Mouse (Mus musculus) midbrain, embryonic 15.5 days (tissue): ENCODE data around the gene Clptm1. TPM values are rescaled to one million over a fixed set of nuclear protein-coding genes. Genes with fewer than 3 reads are reported as not detected.
A peak's percentile ranks its signal among the peaks of the same experiment; 100 is the strongest.
"Not testable (repeated sequence)": the region's sequence is repeated elsewhere in the genome, so short reads cannot be mapped to it uniquely, and the experiment has no call there.

Experiments
- ATAC-seq: fragments of 200-750 bp; cut with Nextera tagmentation; replicated peaks from 2 replicates; pipeline ENCODE4 v1.8.0; 2017; ENCODE audit warnings: moderate TSS enrichment
- H3K27ac ChIP-seq: fragments of 300-500 bp; sonication (generic); 2 replicates; pipeline ENCODE4 v1.5.1; 2015; ENCODE audit warnings: mild to moderate bottlenecking, inconsistent platforms
- H3K27me3 ChIP-seq: fragments of 300-500 bp; sonication (generic); replicated peaks from 2 replicates; pipeline ENCODE4 v1.6.1; 2015; ENCODE audit warnings: inconsistent platforms
- H3K36me3 ChIP-seq: fragments of 300-500 bp; sonication (generic); replicated peaks from 2 replicates; pipeline ENCODE4 v1.6.1; 2015; ENCODE audit warnings: inconsistent platforms
- H3K4me1 ChIP-seq: fragments of 300-500 bp; sonication (generic); 2 replicates; pipeline ENCODE4 v1.6.1; 2015; ENCODE audit warnings: inconsistent platforms
- H3K4me2 ChIP-seq: fragments of 300-500 bp; sonication (generic); 2 replicates; pipeline ENCODE4 v1.6.1; 2015; ENCODE audit warnings: inconsistent platforms, mild to moderate bottlenecking, moderate library complexity
- H3K4me3 ChIP-seq: fragments of 300-500 bp; sonication (generic); 2 replicates; pipeline ENCODE4 v1.5.1; 2015; ENCODE audit warnings: mild to moderate bottlenecking, inconsistent platforms
- H3K9ac ChIP-seq: fragments of 300-500 bp; sonication (generic); 2 replicates; pipeline ENCODE4 v1.6.1; 2015; ENCODE audit warnings: mild to moderate bottlenecking, inconsistent platforms
- H3K9me3 ChIP-seq: fragments of 300-500 bp; sonication (generic); 2 replicates; pipeline ENCODE4 v1.6.1; 2016; ENCODE audit warnings: inconsistent platforms
- WGBS: fragments of 180-500 bp; shearing (Covaris S2); methylation state at CpG from one replicate; pipeline ENCODE4 v1.1.7; 2015; ENCODE audit warnings: mixed read lengths; 5-methylcytosine and 5-hydroxymethylcytosine counted together
- polyA plus RNA-seq: library from polyadenylated mRNA; unstranded; fragments of >200 nt; fragmentation: Nextera tagmentation; extraction: Ambion mirVana; gene quantifications from 2 replicates; pipeline ENCODE4 v1.2.1, GENCODE M21; 2015

Clptm1 gene
- polyA plus RNA-seq, 1 experiment from 2014 or later: 129 TPM

- ATAC-seq: peak; percentile 88
- 0 out of 2 replicates have a peak, but pooled peaks cover 9% of the 10 kb centered on the region for H3K4me1 ChIP-seq
- 3% methylated on average over 35 of the region's 35 CpGs for WGBS
- no peaks in the 10 kb centered on the region for H3K9me3 ChIP-seq
- peak overlapping the region; percentile 38 for H3K9ac ChIP-seq
- H3K27ac ChIP-seq: peak overlapping the region; percentile 60
- no peaks in the 10 kb centered on the region for H3K36me3 ChIP-seq
- 0 out of 2 replicates have a peak, but pooled peaks cover 2% of the 10 kb centered on the region for H3K27me3 ChIP-seq
- peak overlapping the region; percentile 51 for H3K4me2 ChIP-seq
- peak overlapping the region; percentile 32 for H3K4me3 ChIP-seq
These were observed 45.6 kb downstream of the Clptm1 start for GRCm38 (mm10) chr7:19619004-19619801.

GRCm38 (mm10) chr7:19615036-19615577 lies 49.7 kb downstream of the Clptm1 start:
- 89% methylated on average over 12 of the region's 12 CpGs for WGBS
- H3K9me3 ChIP-seq: no peaks in the 10 kb centered on the region
- H3K27me3 ChIP-seq: 0 out of 2 replicates have a peak, but pooled peaks cover 2% of the 10 kb centered on the region
- no peak for ATAC-seq
- H3K4me1 ChIP-seq: 0 out of 2 replicates have a peak, but pooled peaks cover 9% of the 10 kb centered on the region
- no peaks in the 10 kb centered on the region for H3K36me3 ChIP-seq
- H3K27ac ChIP-seq: no peak overlapping the region
- no peak overlapping the region for H3K4me3 ChIP-seq
- no peak overlapping the region for H3K9ac ChIP-seq
- no peak overlapping the region for H3K4me2 ChIP-seq

GRCm38 (mm10) chr7:19610969-19611368 lies 53.9 kb downstream of the Clptm1 start:
- Histone ChIP-seq H3K27me3 (no peaks in the 10 kb centered on the region), H3K4me3 (no peak overlapping the region), H3K9me3 (no peaks in the 10 kb centered on the region), H3K36me3 (no peaks in the 10 kb centered on the region), H3K4me1 (no peaks in the 10 kb centered on the region), H3K27ac (no peak overlapping the region), H3K4me2 (no peak overlapping the region), H3K9ac (no peak overlapping the region)
- WGBS: 79% methylated on average over 5 of the region's 5 CpGs
- no peak for ATAC-seq

GRCm38 (mm10) chr7:19609641-19610332 lies 55.0 kb downstream of the Clptm1 start:
- no peak for ATAC-seq
- no peaks in the 10 kb centered on the region for H3K9me3 ChIP-seq
- H3K36me3 ChIP-seq: no peaks in the 10 kb centered on the region
- H3K9ac ChIP-seq: no peak overlapping the region
- no peaks in the 10 kb centered on the region for H3K4me1 ChIP-seq
- WGBS: 92% methylated on average over 12 of the region's 12 CpGs
- H3K27ac ChIP-seq: no peak overlapping the region
- H3K27me3 ChIP-seq: no peaks in the 10 kb centered on the region
- H3K4me2 ChIP-seq: no peak overlapping the region
- H3K4me3 ChIP-seq: no peak overlapping the region

GRCm38 (mm10) chr7:19607291-19607690 lies 57.5 kb downstream of the Clptm1 start:
- no peak overlapping the region for H3K9ac ChIP-seq
- WGBS: 80% methylated on average over 5 of the region's 5 CpGs

GRCm38 (mm10) chr7:19604606-19605214 lies 60.1 kb downstream of the Clptm1 start:
- Histone ChIP-seq H3K27ac (peak overlapping the region; percentile 79; the same call in 1 of the 2 replicates), H3K9ac (peak overlapping the region; percentile 99), H3K4me2 (peak overlapping the region; percentile 93), H3K4me1 (peaks cover 34% of the 10 kb centered on the region), H3K4me3 (peak overlapping the region; percentile 100)
- not testable (repeated sequence) for H3K36me3 ChIP-seq, H3K27me3 ChIP-seq, H3K9me3 ChIP-seq, ATAC-seq
- 60% methylated on average over 10 of the region's 10 CpGs for WGBS

More at GRCm38 (mm10) chr7:19607291-19607690, 57.5 kb downstream of the Clptm1 start:
- H3K9me3 ChIP-seq: no peaks in the 10 kb centered on the region
- no peak overlapping the region for H3K27ac ChIP-seq
- ATAC-seq: no peak
- H3K27me3 ChIP-seq: no peaks in the 10 kb centered on the region
- no peaks in the 10 kb centered on the region for H3K36me3 ChIP-seq
- peaks cover 15% of the 10 kb centered on the region for H3K4me1 ChIP-seq
- H3K4me2 ChIP-seq: no peak overlapping the region
- H3K4me3 ChIP-seq: no peak overlapping the region

GRCm38 (mm10) chr7:19603849-19604605 lies 60.8 kb downstream of the Clptm1 start, which contains the start of gene Clasrp:
Gene Clasrp (minus strand): TSS chr7:19604486.
- Histone ChIP-seq H3K36me3 (0 out of 2 replicates have a peak, but pooled peaks cover 4% of the 10 kb centered on the region), H3K4me2 (peak within 1 kb of the TSS; percentile 93), H3K27me3 (no peaks in the 10 kb centered on the region), H3K9ac (peak within 1 kb of the TSS; percentile 99), H3K9me3 (no peaks in the 10 kb centered on the region), H3K4me1 (peaks cover 35% of the 10 kb centered on the region), H3K4me3 (peak within 1 kb of the TSS; percentile 100), H3K27ac (peak within 1 kb of the TSS; percentile 79)
- peak; percentile 92 for ATAC-seq
- 2% methylated on average over 56 of the region's 57 CpGs for WGBS

- Histone ChIP-seq H3K4me3 (peak overlapping the region; percentile 100), H3K9me3 (no peaks in the 10 kb centered on the region), H3K4me2 (peak overlapping the region; percentile 93), H3K36me3 (peaks cover 7% of the 10 kb centered on the region; the same call in 1 of the 2 replicates), H3K9ac (no peak overlapping the region), H3K27me3 (no peaks in the 10 kb centered on the region), H3K27ac (no peak overlapping the region), H3K4me1 (peaks cover 35% of the 10 kb centered on the region)
- ATAC-seq: no peak
- 84% methylated on average over 12 of the region's 12 CpGs for WGBS
These were observed 61.8 kb downstream of the Clptm1 start for GRCm38 (mm10) chr7:19603055-19603454.

GRCm38 (mm10) chr7:19600562-19600961 lies 64.3 kb downstream of the Clptm1 start:
- peak; percentile 38; the same call in 1 of the 2 replicates for ATAC-seq
- Histone ChIP-seq H3K9ac (no peak overlapping the region), H3K36me3 (peaks cover 8% of the 10 kb centered on the region; the same call in 1 of the 2 replicates), H3K27me3 (no peaks in the 10 kb centered on the region), H3K27ac (no peak overlapping the region), H3K9me3 (no peaks in the 10 kb centered on the region), H3K4me3 (no peak overlapping the region), H3K4me1 (peaks cover 35% of the 10 kb centered on the region), H3K4me2 (no peak overlapping the region)
- WGBS: 48% methylated on average over 5 of the region's 5 CpGs

- H3K4me2 ChIP-seq: no peak overlapping the region
- H3K36me3 ChIP-seq: peaks cover 39% of the 10 kb centered on the region
- no peak overlapping the region for H3K27ac ChIP-seq
- H3K9ac ChIP-seq: no peak overlapping the region
- WGBS: 89% methylated on average over 10 of the region's 10 CpGs
- H3K4me1 ChIP-seq: no peaks in the 10 kb centered on the region
- H3K4me3 ChIP-seq: no peak overlapping the region
- ATAC-seq: no peak
- H3K27me3 ChIP-seq: no peaks in the 10 kb centered on the region
- H3K9me3 ChIP-seq: no peaks in the 10 kb centered on the region
These were observed 71.6 kb downstream of the Clptm1 start for GRCm38 (mm10) chr7:19593061-19593730.

GRCm38 (mm10) chr7:19589917-19590316 lies 74.9 kb downstream of the Clptm1 start:
- Histone ChIP-seq H3K4me2 (no peak overlapping the region), H3K27ac (no peak overlapping the region), H3K36me3 (peaks cover 55% of the 10 kb centered on the region), H3K27me3 (no peaks in the 10 kb centered on the region), H3K4me1 (no peaks in the 10 kb centered on the region), H3K9ac (no peak overlapping the region), H3K9me3 (no peaks in the 10 kb centered on the region), H3K4me3 (no peak overlapping the region)
- ATAC-seq: peak; percentile 60
- WGBS: 56% methylated on average over 3 of the region's 3 CpGs
